Mouse (Mus musculus) kidney, embryonic 16.5 days (tissue): ENCODE results near the gene Gm3336. TPM values are rescaled to one million over a fixed set of nuclear protein-coding genes. Genes with fewer than 3 reads are reported as not detected.

Source experiments
- ATAC-seq: fragments of 200-750 bp; cut with Nextera tagmentation; 2 replicates; pipeline ENCODE4 v1.8.0; 2017; ENCODE audit warnings: moderate TSS enrichment; ENCODE audit not compliant: low FRiP score, low TSS enrichment
- H3K27ac ChIP-seq: fragments of 300-500 bp; sonication (generic); 2 replicates; pipeline ENCODE4 v1.5.1; 2014; ENCODE audit warnings: low read length
- H3K27me3 ChIP-seq: fragments of 300-500 bp; sonication (generic); 2 replicates; pipeline ENCODE4 v1.6.1; 2014; ENCODE audit warnings: low read length, control low read depth, mixed read lengths; ENCODE audit not compliant: insufficient read depth
- H3K36me3 ChIP-seq: fragments of 300-500 bp; sonication (generic); 2 replicates; pipeline ENCODE4 v1.6.1; 2014; ENCODE audit warnings: low read length, control low read depth, mixed read lengths; ENCODE audit not compliant: insufficient read depth
- H3K4me1 ChIP-seq: fragments of 300-500 bp; sonication (generic); 2 replicates; pipeline ENCODE4 v1.6.1; 2014; ENCODE audit warnings: low read length, control low read depth, mixed read lengths; ENCODE audit not compliant: insufficient read depth
- H3K4me2 ChIP-seq: fragments of 300-500 bp; sonication (generic); replicated peaks from 2 replicates; pipeline ENCODE4 v1.6.1; 2014; ENCODE audit warnings: low read depth, low read length
- H3K4me3 ChIP-seq: fragments of 300-500 bp; sonication (generic); 2 replicates; pipeline ENCODE4 v1.5.1; 2014; ENCODE audit warnings: mild to moderate bottlenecking, low read length
- H3K9ac ChIP-seq: fragments of 300-500 bp; sonication (generic); replicated peaks from 2 replicates; pipeline ENCODE4 v1.6.1; 2014; ENCODE audit warnings: low read length
- H3K9me3 ChIP-seq: fragments of 300-500 bp; sonication (generic); 2 replicates; pipeline ENCODE4 v1.6.1; 2016; ENCODE audit warnings: low read length, control low read depth
- WGBS: fragments of 180-500 bp; shearing (Covaris S2); extraction: QIAGEN DNeasy Blood & Tissue Kit; methylation state at CpG from one replicate; pipeline ENCODE4 v1.1.7; 2014; 5-methylcytosine and 5-hydroxymethylcytosine counted together
- polyA plus RNA-seq: library from polyadenylated mRNA; unstranded; fragments of >200 nt; fragmentation: Nextera tagmentation; extraction: Ambion mirVana; gene quantifications from 2 replicates; pipeline ENCODE4 v1.2.1, GENCODE M21; 2015

Gm3336 gene
- polyA plus RNA-seq, 1 experiment from 2014 or later, result 0.52 TPM

- H3K9ac ChIP-seq, result no peak overlapping the region
- H3K9me3 ChIP-seq, result no peaks in the 10 kb centered on the region
- H3K4me1 ChIP-seq, result peaks cover 6% of the 10 kb centered on the region
- H3K27ac ChIP-seq, result no peak overlapping the region
- H3K27me3 ChIP-seq, result no peaks in the 10 kb centered on the region
- no peaks in the 10 kb centered on the region for H3K36me3 ChIP-seq
- ATAC-seq, result no peak
- no peak overlapping the region for H3K4me3 ChIP-seq
- WGBS, result 85% methylated on average over 11 of the region's 11 CpGs
- H3K4me2 ChIP-seq, result no peak overlapping the region
Observed at GRCm38 (mm10) chr8:70711041-70711440, 7.3 kb upstream of the Gm3336 start.

- Histone ChIP-seq H3K27me3 (no peaks in the 10 kb centered on the region), H3K36me3 (no peaks in the 10 kb centered on the region), H3K4me1 (peaks cover 6% of the 10 kb centered on the region), H3K9me3 (no peaks in the 10 kb centered on the region), H3K27ac (no peak overlapping the region), H3K4me3 (no peak overlapping the region), H3K4me2 (no peak overlapping the region), H3K9ac (no peak overlapping the region)
- ATAC-seq, result no peak
- 77% methylated on average over 7 of the region's 7 CpGs for WGBS
Observed at GRCm38 (mm10) chr8:70713991-70714390, 4.4 kb upstream of the Gm3336 start.

GRCm38 (mm10) chr8:70715086-70715485, 3.3 kb upstream of the Gm3336 start:
- no peak overlapping the region for H3K27ac ChIP-seq
- H3K9me3 ChIP-seq, result no peaks in the 10 kb centered on the region
- no peaks in the 10 kb centered on the region for H3K27me3 ChIP-seq
- H3K36me3 ChIP-seq, result no peaks in the 10 kb centered on the region
- H3K9ac ChIP-seq, result no peak overlapping the region
- 42% methylated on average over 2 of the region's 2 CpGs for WGBS
- no peak overlapping the region for H3K4me3 ChIP-seq
- peaks cover 6% of the 10 kb centered on the region for H3K4me1 ChIP-seq
- no peak for ATAC-seq
- H3K4me2 ChIP-seq, result no peak overlapping the region

DNA sequence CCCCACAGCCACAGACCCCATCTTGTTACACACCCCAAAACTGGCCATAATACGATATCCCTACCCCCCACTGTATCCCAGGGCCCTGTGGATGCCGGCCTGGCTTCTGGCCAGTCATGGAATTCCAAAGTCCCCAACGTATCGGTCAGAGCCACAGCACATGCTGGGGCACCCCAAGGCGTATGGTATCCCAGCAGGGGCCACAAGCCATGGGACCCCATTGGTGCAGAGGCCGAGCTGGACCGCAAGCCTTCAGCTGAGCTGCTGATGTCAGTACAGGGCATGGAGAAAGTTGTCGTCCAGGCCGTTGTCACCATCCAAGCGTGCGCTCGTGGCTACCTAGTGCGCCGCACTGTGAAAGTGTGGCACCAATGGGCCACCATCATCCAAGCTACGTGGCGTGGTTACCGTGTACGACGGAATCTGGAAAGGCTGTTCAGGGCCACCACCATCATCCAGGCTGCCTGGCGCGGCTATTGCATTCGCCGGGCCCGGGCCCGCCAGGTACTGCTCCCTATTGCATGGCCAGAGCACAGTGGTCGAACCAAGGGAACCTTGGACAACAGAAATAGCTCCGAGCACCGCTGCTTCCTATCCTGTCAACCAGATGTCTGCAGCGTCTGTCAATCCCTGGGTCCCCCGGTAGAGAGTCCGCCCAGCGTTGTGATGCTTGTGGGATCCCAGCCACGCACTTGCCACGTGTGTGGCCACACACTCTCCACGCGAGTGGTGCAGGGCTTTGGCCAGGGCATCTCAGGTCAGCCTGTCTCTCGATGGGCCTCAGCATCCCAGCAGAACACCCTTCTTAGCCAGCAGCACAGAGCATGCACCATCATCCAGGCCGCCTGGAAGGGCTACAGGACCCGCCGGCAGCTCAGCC, 1.6 kb upstream of the Gm3336 start:
- Histone ChIP-seq H3K4me2 (no peak overlapping the region), H3K4me1 (peaks cover 6% of the 10 kb centered on the region), H3K27ac (no peak overlapping the region), H3K9me3 (no peaks in the 10 kb centered on the region), H3K9ac (no peak overlapping the region), H3K27me3 (no peaks in the 10 kb centered on the region), H3K36me3 (no peaks in the 10 kb centered on the region), H3K4me3 (no peak overlapping the region)
- 88% methylated on average over 40 of the region's 40 CpGs for WGBS
- ATAC-seq, result no peak

- Histone ChIP-seq H3K36me3 (no peaks in the 10 kb centered on the region), H3K27me3 (no peaks in the 10 kb centered on the region), H3K4me1 (peaks cover 14% of the 10 kb centered on the region), H3K9ac (no peak overlapping the region), H3K4me3 (no peak overlapping the region), H3K27ac (no peak overlapping the region), H3K9me3 (no peaks in the 10 kb centered on the region), H3K4me2 (no peak overlapping the region)
- ATAC-seq, result no peak
- 56% methylated on average over 9 of the region's 9 CpGs for WGBS
Observed at GRCm38 (mm10) chr8:70719796-70720270, 1.5 kb downstream of the Gm3336 start.

DNA sequence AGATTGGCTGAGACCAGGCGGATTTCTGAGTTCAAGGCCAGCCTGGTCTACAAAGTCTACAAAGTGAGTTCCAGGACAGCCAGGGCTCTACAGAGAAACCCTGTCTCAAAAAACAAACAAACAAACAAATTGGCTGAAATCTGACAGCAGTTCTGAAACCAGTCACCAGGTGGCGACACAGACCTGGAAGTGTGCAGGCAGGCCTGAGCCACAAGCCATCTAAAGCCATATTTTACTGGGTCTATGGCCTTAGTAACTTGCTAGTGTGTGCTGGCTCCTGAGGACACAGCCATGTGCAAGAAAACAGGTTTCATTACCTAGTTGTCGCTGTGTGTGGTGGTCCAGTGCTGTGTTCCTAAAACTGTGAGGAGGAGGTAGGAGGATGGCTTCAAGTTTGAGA, 2.4 kb downstream of the Gm3336 start:
- Histone ChIP-seq H3K27ac (no peak overlapping the region), H3K27me3 (no peaks in the 10 kb centered on the region), H3K4me2 (no peak overlapping the region), H3K4me1 (peaks cover 18% of the 10 kb centered on the region), H3K9me3 (no peaks in the 10 kb centered on the region), H3K36me3 (no peaks in the 10 kb centered on the region), H3K9ac (no peak overlapping the region), H3K4me3 (no peak overlapping the region)
- 5% methylated on average over 3 of the region's 3 CpGs for WGBS
- 0 out of 2 replicates have a peak, but pooled peaks have one; percentile 17 for ATAC-seq

DNA sequence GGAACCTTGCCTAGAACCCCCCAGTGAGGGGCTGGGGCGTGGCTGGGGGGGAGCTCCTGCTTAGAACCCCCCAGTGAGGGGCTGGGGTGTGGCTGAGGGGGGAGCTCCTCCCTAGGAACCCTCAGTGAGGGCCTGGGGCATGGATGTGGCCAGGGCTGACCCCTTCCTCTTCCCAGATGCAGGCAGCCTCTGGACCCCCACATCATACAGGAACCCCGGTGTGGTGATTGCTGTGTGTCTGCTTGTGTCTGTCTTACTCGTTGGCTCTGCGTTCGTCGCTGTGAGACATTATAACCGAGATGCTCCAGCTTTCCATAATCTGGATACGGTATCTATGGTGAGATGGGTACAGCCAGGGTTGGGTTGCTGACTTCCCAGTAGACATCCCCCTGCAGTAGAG, 3.3 kb downstream of the Gm3336 start:
- H3K36me3 ChIP-seq, result no peaks in the 10 kb centered on the region
- 0 out of 2 replicates have a peak overlapping the region, but pooled peaks have one; percentile 26 for H3K9ac ChIP-seq
- H3K4me2 ChIP-seq, result no peak overlapping the region
- H3K4me3 ChIP-seq, result no peak overlapping the region
- no peaks in the 10 kb centered on the region for H3K27me3 ChIP-seq
- WGBS, result 85% methylated on average over 8 of the region's 8 CpGs
- H3K27ac ChIP-seq, result no peak overlapping the region
- ATAC-seq, result no peak
- H3K4me1 ChIP-seq, result peaks cover 18% of the 10 kb centered on the region
- no peaks in the 10 kb centered on the region for H3K9me3 ChIP-seq

- ATAC-seq, result peak; percentile 91
- H3K4me1 ChIP-seq, result peaks cover 18% of the 10 kb centered on the region
- peak within 1 kb of the TSS; percentile 37 for H3K4me2 ChIP-seq
- H3K27me3 ChIP-seq, result peaks cover 4% of the 10 kb centered on the region; the same call in 1 of the 2 replicates
- 32% methylated on average over 7 of the region's 7 CpGs for WGBS
- peak within 1 kb of the TSS; percentile 19 for H3K4me3 ChIP-seq
- H3K9me3 ChIP-seq, result no peaks in the 10 kb centered on the region
- H3K27ac ChIP-seq, result peak within 1 kb of the TSS; percentile 94
- H3K36me3 ChIP-seq, result no peaks in the 10 kb centered on the region
- H3K9ac ChIP-seq, result peak within 1 kb of the TSS; percentile 55
Observed at GRCm38 (mm10) chr8:70723486-70724210, 5.3 kb downstream of the Gm3336 start, which contains the start of gene Pde4c. Gene Pde4c, plus strand, starts transcription at chr8:70723720.

GRCm38 (mm10) chr8:70724216-70724615, 5.9 kb downstream of the Gm3336 start:
- WGBS, result 62% methylated on average over 12 of the region's 12 CpGs
- Histone ChIP-seq H3K27me3 (peaks cover 5% of the 10 kb centered on the region; the same call in 1 of the 2 replicates), H3K36me3 (no peaks in the 10 kb centered on the region), H3K4me1 (peaks cover 18% of the 10 kb centered on the region), H3K27ac (peak overlapping the region; percentile 94), H3K9ac (peak overlapping the region; percentile 55), H3K9me3 (no peaks in the 10 kb centered on the region), H3K4me2 (peak overlapping the region; percentile 35), H3K4me3 (peak overlapping the region; percentile 19)
- ATAC-seq, result peak; percentile 13; the same call in 1 of the 2 replicates
